Mouse (Mus musculus) urinary bladder, postnatal 36 days (tissue): Measurements from ENCODE around the gene Gm19426.
"Not testable (repeated sequence)": the region's sequence is repeated elsewhere in the genome, so short reads cannot be mapped to it uniquely, and the experiment has no call there.

Experiments used
- DNase-seq, 2 experiments: peaks; one replicate each; pipeline ENCODE4 v3.0.0; 2022; ENCODE audit warnings: low spot score in 2 of 2, mixed read lengths in 1 of 2

The Gm19426 gene

GRCm38 (mm10) chr2:84750115-84750514 is 6.7 kb upstream of the Gm19426 start:
- DNase-seq = no peak

GRCm38 (mm10) chr2:84744126-84744525 is 671 bp upstream of the Gm19426 start:
- DNase-seq = no peak

- peak in 1 of 2 experiments; percentile 11 for DNase-seq
These were observed 788 bp downstream of the Gm19426 start for GRCm38 (mm10) chr2:84742451-84743283.

- peak in 1 of 2 experiments; percentile 42 for DNase-seq
These were observed 1.5 kb downstream of the Gm19426 start for GRCm38 (mm10) chr2:84741841-84742450.

- no peak for DNase-seq
These were observed 2.7 kb downstream of the Gm19426 start for GRCm38 (mm10) chr2:84740608-84741333.

- DNase-seq = no peak
These were observed 5.1 kb downstream of the Gm19426 start for GRCm38 (mm10) chr2:84738271-84738911.

GRCm38 (mm10) chr2:84737451-84737925 is 6.0 kb downstream of the Gm19426 start:
- DNase-seq = no peak

- DNase-seq = no peak
These were observed 6.9 kb downstream of the Gm19426 start for GRCm38 (mm10) chr2:84736312-84737161.

- DNase-seq = no peak
These were observed 8.0 kb downstream of the Gm19426 start for GRCm38 (mm10) chr2:84735346-84735920.

GRCm38 (mm10) chr2:84734919-84735318 is 8.5 kb downstream of the Gm19426 start:
- DNase-seq = no peak

- no peak for DNase-seq
These were observed 9.0 kb downstream of the Gm19426 start for GRCm38 (mm10) chr2:84734351-84734864.

GRCm38 (mm10) chr2:84733579-84734300 is 9.7 kb downstream of the Gm19426 start, which contains the start of gene Ypel4:
TSS of gene Ypel4 (plus strand) at chr2:84734058.
- DNase-seq = peak; percentile 61 to 64

GRCm38 (mm10) chr2:84732394-84732793 is 11.1 kb downstream of the Gm19426 start:
- DNase-seq = no peak

GRCm38 (mm10) chr2:84731206-84731605 is 12.2 kb downstream of the Gm19426 start:
- DNase-seq = no peak

GRCm38 (mm10) chr2:84728191-84728590 is 15.3 kb downstream of the Gm19426 start:
- DNase-seq = not testable (repeated sequence)

- DNase-seq = peak; percentile 94 to 97
These were observed 16.1 kb downstream of the Gm19426 start, which contains the start of gene Clp1 for GRCm38 (mm10) chr2:84727172-84727858. TSS of gene Clp1 (minus strand) at chr2:84727350.

- no peak for DNase-seq
These were observed 16.7 kb downstream of the Gm19426 start for GRCm38 (mm10) chr2:84726716-84727115.

- DNase-seq = no peak
These were observed 17.7 kb downstream of the Gm19426 start for GRCm38 (mm10) chr2:84725770-84726169.

GRCm38 (mm10) chr2:84723856-84724255 is 19.6 kb downstream of the Gm19426 start:
- DNase-seq = no peak
